Mouse (Mus musculus): ENCODE data around the gene Serpinc1.

GRCm38 (mm10) chr1:161004942-161005341, 26.6 kb downstream of the Serpinc1 start:
- TF ChIP-seq CTCF (IDR thresholded peaks at IDR 0.05; ENCODE audit: extremely low read depth, insufficient read depth, low read length) = no peak
- no peak for TF ChIP-seq POLR2A (IDR thresholded peaks at IDR 0.05; ENCODE audit: extremely low read depth, insufficient read depth, low read length)
